9 mouse cellular contexts compared by ENCODE assay signal in genomic region chr15:99341102-99341501, GRCm38 (mm10). TPM values are rescaled to one million over a fixed set of nuclear protein-coding genes. Genes with fewer than 3 reads are reported as not detected.
A peak's percentile ranks its signal among the peaks of the same experiment; 100 is the strongest.
DNase-seq lines count a peak whose midpoint lies in the region; ATAC-seq lines count a peak whose summit lies in the region.
"Had no signal": no experiment of that assay in that cellular context is flagged by ENCODE, and none has a peak within 500 bp of the region (broad histone marks: within the 10 kb centered on the region; RNA-seq: fewer than 3 reads in every experiment).

No protein-coding gene starts in this region.

- no peak overlapping the region for H3K9ac ChIP-seq in heart, embryonic 16.5 days (ENCODE audit: low read length)
- H3K9ac ChIP-seq: lung, embryonic 14.5 days had no signal

- H3K36me3 ChIP-seq in heart, embryonic 16.5 days (ENCODE audit: control insufficient read depth, insufficient read depth), result no peaks in the 10 kb centered on the region

- H3K4me2 ChIP-seq in heart, embryonic 16.5 days (ENCODE audit: low read depth, low read length), result no peak overlapping the region
- H3K4me2 ChIP-seq: lung, embryonic 14.5 days had no signal

- no peaks in the 10 kb centered on the region for H3K9me3 ChIP-seq in heart, embryonic 16.5 days (replicated peaks; ENCODE audit: control insufficient read depth, low read length)

- peak overlapping the region; percentile 9 for H3K27ac ChIP-seq in heart, embryonic 16.5 days (ENCODE audit: low read length)

- no peaks in the 10 kb centered on the region for H3K27me3 ChIP-seq in heart, embryonic 16.5 days (ENCODE audit: control insufficient read depth, insufficient read depth, low read length)

- peaks cover 75% of the 10 kb centered on the region for H3K4me1 ChIP-seq in heart, embryonic 16.5 days (ENCODE audit: control insufficient read depth, insufficient read depth, low read length)

- WGBS in heart, embryonic 16.5 days, result 62% methylated on average over 3 of the region's 3 CpGs

- H3K4me3 ChIP-seq in heart, embryonic 16.5 days (ENCODE audit: low read length), result no peak overlapping the region

- DNase-seq in 416B (ENCODE audit: low read depth) (peak; percentile 94), A20 (ENCODE audit: low read depth, low spot score) (peak; percentile 83)
- DNase-seq in adrenal gland, postnatal 36 days, result no peak
- DNase-seq in layer of hippocampus, adult 8-10 months (ENCODE audit: low spot score in 2 of 2), result no peak
- DNase-seq in kidney, postnatal 25 days, result no peak
- DNase-seq: kidney, postnatal 10 days; lung, embryonic 14.5 days had no signal

- no peak for ATAC-seq in heart, embryonic 16.5 days (replicated peaks; ENCODE audit: extremely low read depth, insufficient read depth, low FRiP score)
- peak; percentile 91 for ATAC-seq in monocyte, adult 5-6 weeks (replicated peaks; ENCODE audit: insufficient number of reproducible peaks, low FRiP score, low TSS enrichment, poor library complexity, severe bottlenecking)

RNA-seq across cellular contexts. Expression of gene Fmnl3, which starts 29.2 kb away (rescaled TPM):
- 13.0 and 16.6 TPM in 2 replicates for polyA plus RNA-seq in heart, embryonic 16.5 days (2015; fragmentation: Nextera tagmentation; extraction: Ambion mirVana)
- 29.5 to 41.3 TPM (median 31.6 TPM) in 3 replicates for total RNA-seq in monocyte, adult 5-6 weeks (2017)
- 10 to 100 TPM; 17.3 to 22.1 TPM for total RNA-seq in adrenal gland, postnatal 36 days (2021)
- 10 to 100 TPM in 3 of 4 experiments, 1 to 10 TPM in 1; 8.9 to 19.6 (median 14.1) TPM for total RNA-seq in layer of hippocampus, adult 8-10 months (2022)

RNA-seq across cellular contexts. Expression of gene Fam186b, which starts 45.4 kb away (rescaled TPM):
- polyA plus RNA-seq in heart, embryonic 16.5 days (2015; fragmentation: Nextera tagmentation; extraction: Ambion mirVana), result 0.13 and 0.16 TPM in 2 replicates
- total RNA-seq in monocyte, adult 5-6 weeks (2017), result not detected in 3 replicates
- total RNA-seq in adrenal gland, postnatal 36 days (2021), result 1 to 10 TPM; 3.0 to 3.5 TPM
- total RNA-seq in layer of hippocampus, adult 8-10 months (2022), result 1 to 10 TPM in 3 of 4 experiments, under 1 TPM in 1; 0.61 to 2.6 (median 1.6) TPM

RNA-seq across cellular contexts. Expression of gene Prpf40b, which starts 46.2 kb away (rescaled TPM):
- polyA plus RNA-seq in heart, embryonic 16.5 days (2015; fragmentation: Nextera tagmentation; extraction: Ambion mirVana), result 36.0 and 46.6 TPM in 2 replicates
- 0.57 to 7.6 TPM (median 1.7 TPM) in 3 replicates for total RNA-seq in monocyte, adult 5-6 weeks (2017)
- total RNA-seq in adrenal gland, postnatal 36 days (2021), result 10 to 100 TPM; 38.0 to 49.6 TPM
- total RNA-seq in layer of hippocampus, adult 8-10 months (2022), result 100 to 1,000 TPM in 1 of 4 experiments, 10 to 100 TPM in 3; 93.1 to 117 (median 99.9) TPM

RNA-seq across cellular contexts. Expression of gene Tmbim6, which starts 51.6 kb away (rescaled TPM):
- polyA plus RNA-seq in heart, embryonic 16.5 days (2015; fragmentation: Nextera tagmentation; extraction: Ambion mirVana), result 273 and 290 TPM in 2 replicates
- 340 to 400 TPM (median 366 TPM) in 3 replicates for total RNA-seq in monocyte, adult 5-6 weeks (2017)
- 100 to 1,000 TPM; 506 to 839 TPM for total RNA-seq in adrenal gland, postnatal 36 days (2021)
- 100 to 1,000 TPM; 349 to 403 (median 360) TPM for total RNA-seq in layer of hippocampus, adult 8-10 months (2022)

Comparison
In these comparisons a context has a peak if more than half of its experiments do, and no peak if none do; other contexts are left out.
1. DNase-seq: peak in 416B (single experiment) and A20 (single experiment); none in adrenal gland, postnatal 36 days (0 of 2), layer of hippocampus, adult 8-10 months (0 of 2) and kidney, postnatal 25 days (0 of 2).